Mouse (Mus musculus) hindbrain, embryonic 12.5 days (tissue): Measurements from ENCODE around the gene Bola2. TPM values are rescaled to one million over a fixed set of nuclear protein-coding genes. Genes with fewer than 3 reads are reported as not detected.
"Not testable (repeated sequence)": the region's sequence is repeated elsewhere in the genome, so short reads cannot be mapped to it uniquely, and the experiment has no call there.

Source experiments
- ATAC-seq: fragments of 200-750 bp; cut with Nextera tagmentation; 2 replicates; pipeline ENCODE4 v1.8.0; 2017; ENCODE audit warnings: moderate TSS enrichment; ENCODE audit not compliant: low FRiP score
- H3K27ac ChIP-seq: fragments of 300-500 bp; sonication (generic); 2 replicates; pipeline ENCODE4 v1.5.1; 2016; ENCODE audit warnings: mild to moderate bottlenecking
- H3K27me3 ChIP-seq: fragments of 300-500 bp; sonication (generic); 2 replicates; pipeline ENCODE4 v1.6.1; 2016; ENCODE audit warnings: mild to moderate bottlenecking
- H3K36me3 ChIP-seq: fragments of 300-500 bp; sonication (generic); 2 replicates; pipeline ENCODE4 v1.6.1; 2016; ENCODE audit warnings: mild to moderate bottlenecking
- H3K4me1 ChIP-seq: fragments of 300-500 bp; sonication (generic); 2 replicates; pipeline ENCODE4 v1.6.1; 2016
- H3K4me2 ChIP-seq: fragments of 300-500 bp; sonication (generic); replicated peaks from 2 replicates; pipeline ENCODE4 v1.6.1; 2016; ENCODE audit warnings: mild to moderate bottlenecking
- H3K4me3 ChIP-seq: fragments of 300-500 bp; sonication (generic); 2 replicates; pipeline ENCODE4 v1.5.1; 2016; ENCODE audit warnings: mild to moderate bottlenecking
- H3K9ac ChIP-seq: fragments of 300-500 bp; sonication (generic); 2 replicates; pipeline ENCODE4 v1.6.1; 2016; ENCODE audit warnings: mild to moderate bottlenecking, moderate library complexity
- H3K9me3 ChIP-seq: fragments of 300-500 bp; sonication (generic); replicated peaks from 2 replicates; pipeline ENCODE4 v1.6.1; 2016; ENCODE audit warnings: mild to moderate bottlenecking
- WGBS: fragments of 180-500 bp; shearing (Covaris S2); methylation state at CpG from one replicate; pipeline ENCODE4 v1.1.7; 2016; 5-methylcytosine and 5-hydroxymethylcytosine counted together
- polyA plus RNA-seq: library from polyadenylated mRNA; unstranded; fragments of >200 nt; fragmentation: Nextera tagmentation; extraction: Ambion mirVana; gene quantifications from 2 replicates; pipeline ENCODE4 v1.2.1, GENCODE M21; 2016

Gene Bola2
- polyA plus RNA-seq, 1 experiment from 2014 or later: 147 TPM

DNA sequence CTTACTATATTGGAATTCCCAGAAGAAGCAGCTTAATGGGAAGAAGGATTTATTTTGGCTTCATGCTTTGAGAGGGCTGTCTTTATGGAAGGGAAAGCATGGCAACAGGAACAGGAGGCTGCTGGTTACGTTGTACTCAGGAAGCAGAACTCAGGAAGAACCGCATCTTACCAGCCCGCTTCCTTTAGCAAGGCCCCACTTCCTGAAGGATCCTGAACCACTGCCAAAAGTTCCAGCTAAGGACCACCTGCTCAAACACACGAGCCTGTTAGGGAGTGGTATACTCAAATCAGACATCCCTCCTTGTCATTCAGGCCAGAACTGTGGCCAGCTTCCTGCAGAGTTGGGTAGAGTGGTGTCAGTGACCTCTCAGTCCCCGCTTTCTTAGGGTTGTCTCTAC, 26.7 kb upstream of the Bola2 start:
- Histone ChIP-seq H3K27me3 (no peaks in the 10 kb centered on the region), H3K4me1 (no peaks in the 10 kb centered on the region), H3K4me2 (no peak overlapping the region), H3K4me3 (no peak overlapping the region), H3K9ac (no peak overlapping the region), H3K36me3 (peaks cover 59% of the 10 kb centered on the region), H3K27ac (no peak overlapping the region), H3K9me3 (no peaks in the 10 kb centered on the region)
- WGBS: 88% methylated on average over 5 of the region's 5 CpGs
- ATAC-seq: no peak

DNA sequence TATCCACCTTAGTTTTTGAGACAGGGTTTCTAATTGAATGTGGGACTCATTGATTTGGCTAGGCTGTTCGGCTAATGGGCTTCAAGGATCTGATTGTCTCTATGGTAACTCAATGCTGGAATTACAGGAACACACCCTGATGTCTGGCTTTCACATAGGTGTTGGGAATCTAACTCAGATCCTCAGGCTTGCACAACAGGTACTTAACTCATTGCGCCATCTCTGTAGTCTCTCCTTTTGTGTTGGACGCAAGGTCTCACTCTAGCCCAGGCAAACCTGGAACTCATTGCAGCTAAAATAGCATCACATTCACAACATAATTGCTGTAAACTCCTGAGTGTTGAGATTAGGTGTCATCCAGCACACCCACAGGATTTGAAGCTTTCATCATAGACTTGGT, 25.0 kb upstream of the Bola2 start:
- ATAC-seq: no peak
- Histone ChIP-seq H3K9ac (no peak overlapping the region), H3K4me3 (no peak overlapping the region), H3K4me2 (no peak overlapping the region), H3K36me3 (peaks cover 47% of the 10 kb centered on the region), H3K9me3 (no peaks in the 10 kb centered on the region), H3K27ac (no peak overlapping the region), H3K27me3 (no peaks in the 10 kb centered on the region), H3K4me1 (no peaks in the 10 kb centered on the region)
- WGBS: 95% methylated on average over 3 of the region's 3 CpGs

- Histone ChIP-seq H3K27ac (no peak overlapping the region), H3K36me3 (peaks cover 42% of the 10 kb centered on the region), H3K9ac (no peak overlapping the region), H3K27me3 (no peaks in the 10 kb centered on the region), H3K4me2 (no peak overlapping the region), H3K4me3 (no peak overlapping the region), H3K9me3 (no peaks in the 10 kb centered on the region), H3K4me1 (no peaks in the 10 kb centered on the region)
- no peak for ATAC-seq
- WGBS: 93% methylated on average over 9 of the region's 9 CpGs
Measured at GRCm38 (mm10) chr7:126672111-126672510, 23.1 kb upstream of the Bola2 start.

DNA sequence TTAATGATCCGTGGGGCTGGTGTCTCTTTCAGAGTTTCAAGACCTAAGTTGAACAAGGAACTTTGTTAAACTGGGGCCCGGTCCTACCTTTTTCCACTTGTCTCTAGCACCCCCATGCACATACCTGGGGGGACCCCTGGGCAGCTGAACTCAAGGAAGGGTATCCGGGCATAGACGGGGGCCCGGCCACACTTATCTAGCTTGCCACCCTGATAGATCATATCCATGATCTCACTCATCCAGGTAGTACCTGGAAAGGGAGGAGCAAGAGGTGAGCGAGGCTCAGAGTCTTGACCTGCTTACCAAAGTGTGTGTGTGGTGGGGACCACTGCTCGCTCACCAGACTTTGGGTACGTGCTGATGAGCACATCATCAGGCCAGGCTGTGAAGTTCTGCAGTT, 20.1 kb upstream of the Bola2 start:
- no peaks in the 10 kb centered on the region for H3K4me1 ChIP-seq
- peaks cover 41% of the 10 kb centered on the region for H3K36me3 ChIP-seq
- no peak for ATAC-seq
- H3K9ac ChIP-seq: no peak overlapping the region
- H3K4me2 ChIP-seq: no peak overlapping the region
- no peak overlapping the region for H3K4me3 ChIP-seq
- H3K27me3 ChIP-seq: no peaks in the 10 kb centered on the region
- H3K9me3 ChIP-seq: no peaks in the 10 kb centered on the region
- 93% methylated on average over 8 of the region's 8 CpGs for WGBS
- H3K27ac ChIP-seq: no peak overlapping the region

GRCm38 (mm10) chr7:126676207-126676606, 19.0 kb upstream of the Bola2 start, which contains the start of gene Sult1a1:
Sult1a1 (minus strand) TSS chr7:126676432.
- Histone ChIP-seq H3K27ac (no peak within 1 kb of the TSS), H3K4me2 (no peak within 1 kb of the TSS), H3K9ac (no peak within 1 kb of the TSS), H3K36me3 (peaks cover 33% of the 10 kb centered on the region), H3K4me1 (no peaks in the 10 kb centered on the region), H3K9me3 (no peaks in the 10 kb centered on the region), H3K27me3 (no peaks in the 10 kb centered on the region), H3K4me3 (no peak within 1 kb of the TSS)
- ATAC-seq: no peak
- WGBS: 86% methylated on average over 1 of the region's 1 CpGs

GRCm38 (mm10) chr7:126676631-126677220, 18.5 kb upstream of the Bola2 start:
- WGBS: 86% methylated on average over 4 of the region's 4 CpGs
- no peak overlapping the region for H3K4me2 ChIP-seq
- H3K4me3 ChIP-seq: no peak overlapping the region
- H3K9ac ChIP-seq: no peak overlapping the region
- no peaks in the 10 kb centered on the region for H3K27me3 ChIP-seq
- H3K27ac ChIP-seq: no peak overlapping the region
- ATAC-seq: no peak
- no peaks in the 10 kb centered on the region for H3K4me1 ChIP-seq
- H3K9me3 ChIP-seq: no peaks in the 10 kb centered on the region
- peaks cover 28% of the 10 kb centered on the region for H3K36me3 ChIP-seq

- WGBS: 82% methylated on average over 8 of the region's 8 CpGs
- no peak for ATAC-seq
Measured at GRCm38 (mm10) chr7:126678545-126679341, 16.5 kb upstream of the Bola2 start.

GRCm38 (mm10) chr7:126679683-126680082, 15.5 kb upstream of the Bola2 start:
- H3K27ac ChIP-seq: no peak overlapping the region
- 93% methylated on average over 5 of the region's 5 CpGs for WGBS
- ATAC-seq: no peak

More at GRCm38 (mm10) chr7:126678545-126679341, 16.5 kb upstream of the Bola2 start:
- Histone ChIP-seq H3K4me2 (no peak overlapping the region), H3K27ac (no peak overlapping the region), H3K4me1 (no peaks in the 10 kb centered on the region), H3K36me3 (peaks cover 10% of the 10 kb centered on the region; the same call in 1 of the 2 replicates), H3K9ac (no peak overlapping the region), H3K4me3 (no peak overlapping the region), H3K9me3 (no peaks in the 10 kb centered on the region), H3K27me3 (no peaks in the 10 kb centered on the region)

DNA sequence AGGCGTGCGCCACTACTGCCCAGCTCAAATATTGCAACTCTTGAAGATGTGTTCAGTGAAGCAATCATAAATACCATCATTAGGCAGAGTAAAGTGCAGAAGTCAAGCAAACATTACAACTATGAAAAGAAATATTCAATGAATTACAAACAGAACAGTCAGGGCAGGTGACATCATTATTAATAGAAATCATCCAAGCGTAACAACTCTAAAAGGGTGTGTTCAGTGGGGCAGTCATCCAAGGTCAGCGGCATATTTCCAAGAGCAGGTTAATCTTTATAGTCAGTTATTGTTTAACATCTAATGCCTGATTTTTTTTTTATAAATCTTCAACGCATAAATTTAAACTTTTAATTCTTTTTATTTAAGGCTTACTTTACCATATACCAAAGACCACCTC, 14.0 kb upstream of the Bola2 start:
- no peak overlapping the region for H3K27ac ChIP-seq
- ATAC-seq: no peak
- no peaks in the 10 kb centered on the region for H3K27me3 ChIP-seq
- H3K36me3 ChIP-seq: peaks cover 5% of the 10 kb centered on the region; the same call in 1 of the 2 replicates
- no peak overlapping the region for H3K9ac ChIP-seq
- H3K4me3 ChIP-seq: no peak overlapping the region
- no peaks in the 10 kb centered on the region for H3K9me3 ChIP-seq
- no peak overlapping the region for H3K4me2 ChIP-seq
- H3K4me1 ChIP-seq: no peaks in the 10 kb centered on the region
- 95% methylated on average over 5 of the region's 5 CpGs for WGBS

More at GRCm38 (mm10) chr7:126679683-126680082, 15.5 kb upstream of the Bola2 start:
- Histone ChIP-seq H3K9ac (no peak overlapping the region), H3K4me2 (no peak overlapping the region), H3K36me3 (peaks cover 10% of the 10 kb centered on the region; the same call in 1 of the 2 replicates), H3K27me3 (no peaks in the 10 kb centered on the region), H3K4me3 (no peak overlapping the region), H3K9me3 (no peaks in the 10 kb centered on the region), H3K4me1 (no peaks in the 10 kb centered on the region)

DNA sequence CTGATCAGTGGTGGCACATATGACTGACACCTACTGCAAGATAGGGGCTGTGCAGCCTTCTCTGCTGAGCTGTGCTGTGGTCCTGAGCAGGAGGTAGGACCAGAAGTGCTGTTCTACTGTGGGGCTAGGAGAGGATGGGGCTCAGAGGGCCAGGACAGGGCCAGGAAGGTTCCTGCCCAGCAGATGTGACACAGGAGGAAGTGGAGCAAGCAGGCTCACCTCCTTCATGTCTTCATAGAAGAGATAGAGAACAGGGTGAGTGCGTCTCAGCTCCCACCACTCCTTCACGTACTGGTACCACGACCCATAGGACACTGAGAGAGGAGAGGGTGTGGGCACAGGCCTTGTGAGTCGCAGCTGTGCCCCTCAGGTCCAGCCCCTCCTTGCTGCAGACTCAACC, 7.0 kb upstream of the Bola2 start:
- H3K27me3 ChIP-seq, H3K4me1 ChIP-seq, H3K4me2 ChIP-seq, H3K9me3 ChIP-seq, ATAC-seq, H3K9ac ChIP-seq, H3K4me3 ChIP-seq, H3K27ac ChIP-seq: not testable (repeated sequence)
- WGBS: 73% methylated on average over 4 of the region's 4 CpGs
- H3K36me3 ChIP-seq: peaks cover 26% of the 10 kb centered on the region

- H3K27ac ChIP-seq: no peak overlapping the region
- no peak overlapping the region for H3K9ac ChIP-seq
- ATAC-seq: no peak
- H3K4me3 ChIP-seq: no peak overlapping the region
- peaks cover 5% of the 10 kb centered on the region for H3K4me1 ChIP-seq
- H3K4me2 ChIP-seq: no peak overlapping the region
- WGBS: 83% methylated on average over 3 of the region's 3 CpGs
- peaks cover 26% of the 10 kb centered on the region for H3K36me3 ChIP-seq
- H3K9me3 ChIP-seq: no peaks in the 10 kb centered on the region
- no peaks in the 10 kb centered on the region for H3K27me3 ChIP-seq
Measured at GRCm38 (mm10) chr7:126689021-126689420, 6.2 kb upstream of the Bola2 start.

GRCm38 (mm10) chr7:126690737-126691136, 4.5 kb upstream of the Bola2 start:
- no peaks in the 10 kb centered on the region for H3K27me3 ChIP-seq
- H3K27ac ChIP-seq: no peak overlapping the region
- H3K9ac ChIP-seq: no peak overlapping the region
- H3K36me3 ChIP-seq: peaks cover 26% of the 10 kb centered on the region
- no peak overlapping the region for H3K4me3 ChIP-seq
- 88% methylated on average over 3 of the region's 3 CpGs for WGBS
- no peak overlapping the region for H3K4me2 ChIP-seq
- H3K4me1 ChIP-seq: peaks cover 11% of the 10 kb centered on the region
- ATAC-seq: no peak
- H3K9me3 ChIP-seq: no peaks in the 10 kb centered on the region

DNA sequence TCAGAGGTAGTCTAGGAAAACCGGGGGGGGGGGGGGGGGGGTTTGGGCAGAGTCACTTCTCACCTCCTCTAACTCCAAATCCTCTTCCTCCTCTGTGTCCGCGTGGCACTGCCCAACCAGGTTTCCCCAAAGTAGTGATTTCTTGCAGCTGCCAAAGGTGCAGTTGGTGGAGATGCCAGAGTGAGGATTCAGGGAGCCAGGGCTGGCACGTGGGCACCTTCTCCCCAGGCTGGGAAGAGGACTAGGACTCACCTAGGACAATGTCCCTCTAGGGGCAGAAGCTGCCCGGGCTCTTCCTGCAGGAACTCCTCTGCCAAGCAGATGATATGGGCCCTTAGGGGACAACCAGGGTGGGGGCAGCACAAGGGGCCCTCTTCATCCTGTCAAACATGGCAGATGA, 3.5 kb upstream of the Bola2 start:
- no peak overlapping the region for H3K9ac ChIP-seq
- no peak for ATAC-seq
- H3K4me2 ChIP-seq: no peak overlapping the region
- 79% methylated on average over 5 of the region's 5 CpGs for WGBS
- H3K27ac ChIP-seq: no peak overlapping the region
- H3K27me3 ChIP-seq: no peaks in the 10 kb centered on the region
- H3K36me3 ChIP-seq: peaks cover 26% of the 10 kb centered on the region
- H3K9me3 ChIP-seq: no peaks in the 10 kb centered on the region
- peaks cover 15% of the 10 kb centered on the region for H3K4me1 ChIP-seq
- H3K4me3 ChIP-seq: no peak overlapping the region
